Mouse (Mus musculus): ENCODE measurements around the gene Zfp865.

- no peak for TF ChIP-seq POLR2A (IDR thresholded peaks at IDR 0.05; ENCODE audit: low read depth, low read length)
- no peak for TF ChIP-seq CTCF (conservative IDR thresholded peaks at IDR 0.05; ENCODE audit: insufficient read depth, insufficient read length, low read depth, low read length)
Measured at GRCm38 (mm10) chr7:5076931-5077330, 56.8 kb downstream of the Zfp865 start.
